Mouse (Mus musculus): ENCODE results near the gene Tacc2. TPM values are rescaled to one million over a fixed set of nuclear protein-coding genes. Genes with fewer than 3 reads are reported as not detected.

Tacc2 gene
- polyA plus RNA-seq, 1 experiment: 43.4 TPM

DNA sequence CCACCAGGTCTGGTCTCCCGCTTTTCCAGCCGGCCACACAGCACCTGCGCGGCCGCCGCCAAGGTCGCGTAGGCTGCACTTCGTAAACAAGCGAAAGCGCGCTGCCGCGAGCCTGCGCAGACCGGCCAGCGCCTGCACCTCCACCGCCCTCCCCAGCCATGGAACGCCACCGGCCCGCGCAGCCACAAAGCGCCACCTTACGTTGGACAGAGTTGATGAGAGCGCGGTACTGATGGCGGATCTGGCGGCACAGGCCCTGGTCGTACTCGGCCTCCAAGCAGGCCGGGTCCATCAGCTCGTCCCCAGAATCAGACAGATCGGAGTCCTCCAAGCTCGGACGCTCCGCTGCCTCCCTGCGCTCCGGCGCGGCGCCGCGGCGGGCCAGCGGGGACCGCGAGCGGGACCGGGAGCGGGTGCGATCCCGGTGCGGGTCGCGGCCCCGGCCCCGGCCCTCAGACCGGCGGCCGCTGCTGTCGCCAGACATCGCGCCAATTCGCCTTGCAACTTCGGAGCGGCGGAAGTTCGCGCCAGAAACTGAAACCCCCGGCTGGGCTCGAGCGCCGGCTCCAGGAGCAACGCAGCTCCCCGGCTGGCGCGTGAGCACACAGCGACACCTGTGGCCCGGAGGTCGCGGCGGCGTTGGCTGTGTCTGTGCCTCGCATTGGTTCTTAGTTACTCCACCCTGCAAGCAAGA, 30.3 kb upstream of the Tacc2 start:
- TF ChIP-seq CTCF (IDR thresholded peaks at IDR 0.05; ENCODE audit: borderline replicate concordance, insufficient read depth, low read length) (peak; percentile 94), POLR2A (IDR thresholded peaks at IDR 0.05; ENCODE audit: low read depth, low read length) (no peak; the same call in 1 of the 2 replicates)
- Histone ChIP-seq H3K4me1 (ENCODE audit: control insufficient read depth, insufficient read depth, low read length) (no peaks in the 10 kb centered on the region), H3K27ac (ENCODE audit: insufficient read depth, low read length) (peak overlapping the region; percentile 71), H3K4me3 (ENCODE audit: insufficient read depth, low read length) (peak overlapping the region; percentile 53)

- Histone ChIP-seq H3K4me3 (ENCODE audit: insufficient read depth, low read length) (no peak overlapping the region), H3K4me1 (ENCODE audit: control insufficient read depth, insufficient read depth, low read length) (no peaks in the 10 kb centered on the region), H3K27ac (ENCODE audit: insufficient read depth, low read length) (no peak overlapping the region)
- TF ChIP-seq CTCF (IDR thresholded peaks at IDR 0.05; ENCODE audit: borderline replicate concordance, insufficient read depth, low read length): no peak
Observed at GRCm38 (mm10) chr7:130547635-130548175, 29.5 kb upstream of the Tacc2 start.

GRCm38 (mm10) chr7:130552780-130553179, 24.5 kb upstream of the Tacc2 start:
- Histone ChIP-seq H3K4me3 (ENCODE audit: insufficient read depth, low read length) (no peak overlapping the region), H3K4me1 (ENCODE audit: control insufficient read depth, insufficient read depth, low read length) (no peaks in the 10 kb centered on the region), H3K27ac (ENCODE audit: insufficient read depth, low read length) (no peak overlapping the region)
- TF ChIP-seq POLR2A (IDR thresholded peaks at IDR 0.05; ENCODE audit: low read depth, low read length) (no peak), CTCF (IDR thresholded peaks at IDR 0.05; ENCODE audit: borderline replicate concordance, insufficient read depth, low read length) (no peak)

DNA sequence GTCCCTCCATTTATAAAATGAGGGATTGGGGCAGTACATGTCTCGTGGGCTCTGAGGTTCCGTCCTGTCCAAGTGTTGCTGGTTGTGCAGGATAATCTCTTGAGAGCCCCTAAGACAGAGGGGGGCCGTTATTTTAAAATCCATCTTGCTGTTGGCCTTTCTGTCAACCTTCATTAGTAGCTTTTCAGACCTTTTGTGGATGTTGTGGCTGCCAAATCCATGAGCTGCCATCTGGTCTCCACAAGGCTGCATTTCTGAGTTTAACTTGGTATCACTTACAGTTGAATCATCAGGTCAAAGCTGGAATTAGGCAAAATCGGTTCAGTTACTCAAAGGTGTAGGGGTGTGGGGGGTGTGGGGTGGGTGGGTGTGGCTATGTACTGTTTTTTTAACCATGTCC, 23.9 kb upstream of the Tacc2 start:
- TF ChIP-seq CTCF (IDR thresholded peaks at IDR 0.05; ENCODE audit: borderline replicate concordance, insufficient read depth, low read length) (no peak), POLR2A (IDR thresholded peaks at IDR 0.05; ENCODE audit: low read depth, low read length) (no peak)
- no peaks in the 10 kb centered on the region for H3K4me1 ChIP-seq (ENCODE audit: control insufficient read depth, insufficient read depth, low read length)
- no peak overlapping the region for H3K4me3 ChIP-seq (ENCODE audit: insufficient read depth, low read length)
- H3K27ac ChIP-seq (ENCODE audit: insufficient read depth, low read length): no peak overlapping the region

GRCm38 (mm10) chr7:130555597-130555996, 21.6 kb upstream of the Tacc2 start:
- TF ChIP-seq CTCF (IDR thresholded peaks at IDR 0.05; ENCODE audit: borderline replicate concordance, insufficient read depth, low read length) (no peak), POLR2A (IDR thresholded peaks at IDR 0.05; ENCODE audit: low read depth, low read length) (no peak)
- H3K27ac ChIP-seq (ENCODE audit: insufficient read depth, low read length): no peak overlapping the region
- no peak overlapping the region for H3K4me3 ChIP-seq (ENCODE audit: insufficient read depth, low read length)
- no peaks in the 10 kb centered on the region for H3K4me1 ChIP-seq (ENCODE audit: control insufficient read depth, insufficient read depth, low read length)

DNA sequence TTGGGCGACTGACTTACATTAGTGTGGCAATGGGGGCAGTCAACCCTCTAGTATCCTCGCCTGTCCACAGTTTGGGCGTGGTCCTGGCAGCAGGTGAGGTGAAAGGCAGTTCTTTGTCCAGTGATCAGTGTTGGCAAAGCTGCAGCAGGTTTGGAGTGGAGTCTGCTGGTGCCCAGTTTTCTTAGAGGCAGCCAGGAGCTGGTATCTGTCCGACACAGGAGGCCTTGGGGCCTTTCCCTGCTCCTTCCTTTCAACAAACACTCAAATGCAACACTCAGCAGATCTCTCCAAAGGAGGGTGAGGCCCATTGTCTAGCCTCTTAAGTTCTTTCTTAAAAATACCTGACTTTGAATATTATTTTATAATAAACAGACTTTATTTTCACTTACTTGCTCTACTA, 18.6 kb upstream of the Tacc2 start:
- TF ChIP-seq POLR2A (IDR thresholded peaks at IDR 0.05; ENCODE audit: low read depth, low read length) (no peak), CTCF (IDR thresholded peaks at IDR 0.05; ENCODE audit: borderline replicate concordance, insufficient read depth, low read length) (no peak)
- H3K4me1 ChIP-seq (ENCODE audit: control insufficient read depth, insufficient read depth, low read length): no peaks in the 10 kb centered on the region
- H3K27ac ChIP-seq (ENCODE audit: insufficient read depth, low read length): no peak overlapping the region
- no peak overlapping the region for H3K4me3 ChIP-seq (ENCODE audit: insufficient read depth, low read length)

- H3K4me3 ChIP-seq (ENCODE audit: insufficient read depth, low read length): no peak overlapping the region
- no peaks in the 10 kb centered on the region for H3K4me1 ChIP-seq (ENCODE audit: control insufficient read depth, insufficient read depth, low read length)
- H3K27ac ChIP-seq (ENCODE audit: insufficient read depth, low read length): no peak overlapping the region
- TF ChIP-seq POLR2A (IDR thresholded peaks at IDR 0.05; ENCODE audit: low read depth, low read length): no peak
- TF ChIP-seq CTCF (IDR thresholded peaks at IDR 0.05; ENCODE audit: borderline replicate concordance, insufficient read depth, low read length): no peak
Observed at GRCm38 (mm10) chr7:130560933-130561332, 16.3 kb upstream of the Tacc2 start.

- no peak overlapping the region for H3K27ac ChIP-seq (ENCODE audit: insufficient read depth, low read length)
- TF ChIP-seq CTCF (IDR thresholded peaks at IDR 0.05; ENCODE audit: borderline replicate concordance, insufficient read depth, low read length): no peak
- TF ChIP-seq POLR2A (IDR thresholded peaks at IDR 0.05; ENCODE audit: low read depth, low read length): no peak
- no peaks in the 10 kb centered on the region for H3K4me1 ChIP-seq (ENCODE audit: control insufficient read depth, insufficient read depth, low read length)
- H3K4me3 ChIP-seq (ENCODE audit: insufficient read depth, low read length): no peak overlapping the region
Observed at GRCm38 (mm10) chr7:130563276-130563675, 14.0 kb upstream of the Tacc2 start.

- H3K27ac ChIP-seq (ENCODE audit: insufficient read depth, low read length): no peak overlapping the region
- no peak overlapping the region for H3K4me3 ChIP-seq (ENCODE audit: insufficient read depth, low read length)
- TF ChIP-seq POLR2A (IDR thresholded peaks at IDR 0.05; ENCODE audit: low read depth, low read length) (no peak), CTCF (IDR thresholded peaks at IDR 0.05; ENCODE audit: borderline replicate concordance, insufficient read depth, low read length) (no peak)
- no peaks in the 10 kb centered on the region for H3K4me1 ChIP-seq (ENCODE audit: control insufficient read depth, insufficient read depth, low read length)
Observed at GRCm38 (mm10) chr7:130563880-130564279, 13.4 kb upstream of the Tacc2 start.

DNA sequence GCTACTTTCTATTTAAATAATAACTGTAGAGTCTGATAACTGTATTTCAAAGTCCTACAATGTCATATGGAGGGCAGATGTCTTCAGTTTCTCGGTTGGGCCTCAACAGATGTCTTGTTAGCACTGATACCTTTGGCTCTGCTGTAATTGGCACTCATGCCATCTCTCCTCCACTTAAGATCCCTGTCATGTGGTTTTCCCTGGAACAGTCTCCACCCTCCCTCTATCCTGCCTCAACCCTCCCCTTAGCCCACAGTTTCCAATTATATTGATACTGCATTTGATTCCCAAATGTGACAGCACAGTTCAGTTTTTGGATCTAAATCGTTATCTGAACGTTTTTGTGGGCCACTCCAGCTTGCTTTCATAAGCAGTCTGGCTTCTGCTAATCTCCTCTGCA, 12.6 kb upstream of the Tacc2 start:
- Histone ChIP-seq H3K4me1 (ENCODE audit: control insufficient read depth, insufficient read depth, low read length) (no peaks in the 10 kb centered on the region), H3K4me3 (ENCODE audit: insufficient read depth, low read length) (no peak overlapping the region), H3K27ac (ENCODE audit: insufficient read depth, low read length) (no peak overlapping the region)
- TF ChIP-seq CTCF (IDR thresholded peaks at IDR 0.05; ENCODE audit: borderline replicate concordance, insufficient read depth, low read length): no peak
- TF ChIP-seq POLR2A (IDR thresholded peaks at IDR 0.05; ENCODE audit: low read depth, low read length): no peak

Measured in embryonic fibroblast, embryonic 13.5 days (primary cell).